Mouse (Mus musculus) neural tube, embryonic 13.5 days (tissue): ENCODE results near the gene Tbc1d22a. TPM values are rescaled to one million over a fixed set of nuclear protein-coding genes. Genes with fewer than 3 reads are reported as not detected.
A peak's percentile ranks its signal among the peaks of the same experiment; 100 is the strongest.

Experiments used
- ATAC-seq: fragments of 200-750 bp; cut with Nextera tagmentation; 2 replicates; pipeline ENCODE4 v1.8.0; 2017; ENCODE audit warnings: low read depth, mild to moderate bottlenecking, moderate TSS enrichment, moderate library complexity
- H3K27ac ChIP-seq: fragments of 300-500 bp; sonication (generic); replicated peaks from 2 replicates; pipeline ENCODE4 v1.5.1; 2015; ENCODE audit warnings: moderate library complexity, mild to moderate bottlenecking, inconsistent platforms
- H3K27me3 ChIP-seq: fragments of 300-500 bp; sonication (generic); 2 replicates; pipeline ENCODE4 v1.6.1; 2015; ENCODE audit warnings: mild to moderate bottlenecking, inconsistent platforms
- H3K36me3 ChIP-seq: fragments of 300-500 bp; sonication (generic); 2 replicates; pipeline ENCODE4 v1.6.1; 2015; ENCODE audit warnings: mild to moderate bottlenecking, inconsistent platforms
- H3K4me1 ChIP-seq: fragments of 300-500 bp; sonication (generic); replicated peaks from 2 replicates; pipeline ENCODE4 v1.6.1; 2015; ENCODE audit warnings: inconsistent platforms
- H3K4me2 ChIP-seq: fragments of 300-500 bp; sonication (generic); 2 replicates; pipeline ENCODE4 v1.6.1; 2015; ENCODE audit warnings: inconsistent platforms, mild to moderate bottlenecking, moderate library complexity
- H3K4me3 ChIP-seq: fragments of 300-500 bp; sonication (generic); 2 replicates; pipeline ENCODE4 v1.5.1; 2015; ENCODE audit warnings: mild to moderate bottlenecking, inconsistent platforms
- H3K9ac ChIP-seq: fragments of 300-500 bp; sonication (generic); 2 replicates; pipeline ENCODE4 v1.6.1; 2015; ENCODE audit warnings: moderate library complexity, mild to moderate bottlenecking, inconsistent platforms
- H3K9me3 ChIP-seq: fragments of 300-500 bp; sonication (generic); 2 replicates; pipeline ENCODE4 v1.6.1; 2016; ENCODE audit warnings: inconsistent platforms
- WGBS: fragments of 180-500 bp; shearing (Covaris S2); methylation state at CpG from one replicate; pipeline ENCODE4 v1.1.7; 2015; 5-methylcytosine and 5-hydroxymethylcytosine counted together
- polyA plus RNA-seq: library from polyadenylated mRNA; unstranded; fragments of >200 nt; fragmentation: Nextera tagmentation; extraction: Ambion mirVana; gene quantifications from 2 replicates; pipeline ENCODE4 v1.2.1, GENCODE M21; 2015

Tbc1d22a gene
- polyA plus RNA-seq, 1 experiment from 2014 or later = 12.4 TPM

DNA sequence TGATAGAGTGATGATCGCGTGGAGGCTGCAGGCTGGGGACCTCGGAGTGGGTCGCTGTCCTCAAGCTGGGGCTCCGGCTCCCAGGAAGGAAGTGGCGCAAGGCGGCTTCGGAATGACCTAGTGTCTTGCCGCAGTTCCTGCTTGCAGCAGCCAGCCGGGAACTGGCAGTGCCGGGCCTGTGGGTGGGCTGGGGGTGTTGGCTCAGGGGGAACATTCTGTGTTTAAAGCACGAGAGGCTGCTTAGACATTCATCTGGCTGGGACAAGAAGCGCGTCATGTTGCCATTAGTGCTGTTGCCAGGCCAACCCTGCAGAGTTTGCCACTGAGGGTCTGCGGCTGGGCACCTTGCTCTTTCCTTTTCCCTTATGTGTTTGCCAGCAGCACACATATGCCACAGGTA, 63.2 kb downstream of the Tbc1d22a start:
- H3K27me3 ChIP-seq = no peaks in the 10 kb centered on the region
- no peaks in the 10 kb centered on the region for H3K36me3 ChIP-seq
- H3K9me3 ChIP-seq = no peaks in the 10 kb centered on the region
- 27% methylated on average over 15 of the region's 15 CpGs for WGBS
- peak; percentile 45 for ATAC-seq
- peak overlapping the region; percentile 61 for H3K27ac ChIP-seq
- H3K4me3 ChIP-seq = no peak overlapping the region
- peak overlapping the region; percentile 7 for H3K4me2 ChIP-seq
- peaks cover 62% of the 10 kb centered on the region for H3K4me1 ChIP-seq
- H3K9ac ChIP-seq = peak overlapping the region; percentile 34; the same call in 1 of the 2 replicates

DNA sequence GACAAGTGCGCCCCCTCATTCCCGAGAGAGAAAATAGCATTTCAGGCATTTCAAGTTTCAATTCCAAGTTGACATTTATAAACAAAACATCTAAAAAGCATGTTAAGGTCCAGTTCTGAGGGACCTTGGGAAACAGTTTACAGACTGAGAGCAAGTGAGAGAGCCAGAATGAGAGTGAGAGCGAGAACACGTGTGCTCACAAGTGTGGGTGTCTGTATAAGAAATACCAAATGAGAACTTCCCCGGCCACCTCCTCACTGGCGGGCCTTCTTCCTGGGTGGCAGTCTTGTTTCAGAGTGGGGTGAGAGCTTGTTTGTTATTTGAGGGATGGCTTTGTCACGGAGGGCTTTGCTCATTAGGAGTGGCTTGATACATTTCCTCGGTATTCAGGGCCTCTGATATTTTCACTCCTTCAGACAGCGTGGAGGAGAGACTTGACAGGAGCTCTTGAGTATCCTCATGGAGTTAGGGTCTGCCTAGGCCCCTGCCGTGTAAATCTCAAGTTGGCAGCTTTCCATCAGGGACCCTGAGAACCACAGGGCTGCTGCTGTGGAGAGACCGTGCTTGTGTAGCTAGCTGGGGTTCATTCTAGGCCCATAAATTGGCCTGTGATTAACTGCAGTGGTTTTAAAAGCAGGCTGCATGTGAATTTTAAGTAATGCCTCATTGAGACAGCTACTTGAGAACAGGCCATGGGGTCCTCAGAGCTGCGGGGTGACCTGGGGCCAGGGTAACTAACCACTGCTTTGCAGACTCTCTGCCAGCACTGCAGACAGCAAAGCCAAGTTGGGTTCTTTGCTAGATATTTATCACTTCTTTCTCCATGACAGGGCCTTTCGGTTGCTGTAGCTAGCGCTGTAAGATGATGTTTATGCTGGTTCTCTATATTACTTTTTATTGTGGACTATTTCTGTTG, 65.1 kb downstream of the Tbc1d22a start:
- Histone ChIP-seq H3K9ac (no peak overlapping the region; the same call in 1 of the 2 replicates), H3K4me3 (no peak overlapping the region), H3K4me1 (peaks cover 62% of the 10 kb centered on the region), H3K27me3 (no peaks in the 10 kb centered on the region), H3K27ac (0 out of 2 replicates have a peak overlapping the region, but pooled peaks have one; percentile 5), H3K4me2 (no peak overlapping the region), H3K36me3 (no peaks in the 10 kb centered on the region), H3K9me3 (no peaks in the 10 kb centered on the region)
- WGBS = 47% methylated on average over 14 of the region's 14 CpGs
- ATAC-seq = no peak

DNA sequence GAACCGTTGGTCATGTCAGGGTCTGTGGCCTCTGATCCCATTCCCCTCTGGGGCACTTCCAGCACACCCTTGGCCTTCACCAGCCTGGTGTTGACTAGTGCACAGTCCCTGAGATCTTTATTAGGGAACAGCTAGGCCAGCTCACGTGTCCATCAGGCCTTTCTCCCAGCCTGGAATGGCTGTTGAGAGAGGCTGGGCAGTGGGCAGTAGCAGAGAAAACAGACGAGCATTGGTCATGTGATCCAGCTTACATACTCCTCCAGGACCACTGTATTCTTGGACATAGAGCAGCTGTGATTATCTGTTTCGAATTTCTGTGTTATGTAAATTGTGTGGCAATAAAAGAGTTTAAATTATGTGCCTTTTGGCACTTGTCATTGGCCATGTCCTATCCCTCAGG, 65.9 kb downstream of the Tbc1d22a start:
- H3K4me3 ChIP-seq = no peak overlapping the region
- peaks cover 62% of the 10 kb centered on the region for H3K4me1 ChIP-seq
- no peak overlapping the region for H3K27ac ChIP-seq
- H3K9ac ChIP-seq = no peak overlapping the region; the same call in 1 of the 2 replicates
- H3K9me3 ChIP-seq = no peaks in the 10 kb centered on the region
- H3K4me2 ChIP-seq = no peak overlapping the region
- H3K27me3 ChIP-seq = no peaks in the 10 kb centered on the region
- H3K36me3 ChIP-seq = no peaks in the 10 kb centered on the region
- WGBS = 44% methylated on average over 4 of the region's 4 CpGs
- ATAC-seq = no peak

DNA sequence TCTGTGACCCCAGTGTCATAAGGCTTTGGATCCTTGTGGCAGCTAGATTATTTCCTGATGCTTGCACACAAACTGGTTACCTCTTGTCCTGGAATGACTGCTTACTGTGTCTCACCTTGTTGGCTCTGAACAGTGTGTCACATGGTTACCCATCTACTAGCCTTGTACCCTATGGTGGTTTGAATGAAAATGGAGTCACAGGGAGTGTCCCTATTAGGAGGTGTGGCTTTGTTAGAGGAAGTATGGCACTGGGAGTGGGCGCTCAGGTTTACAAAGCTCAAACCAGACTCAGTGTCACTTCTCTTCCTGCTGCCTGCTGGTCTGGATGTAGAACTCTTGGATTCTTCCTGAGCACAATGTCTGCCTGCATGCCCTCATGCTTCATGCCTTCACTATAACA, 69.0 kb downstream of the Tbc1d22a start:
- H3K27ac ChIP-seq = no peak overlapping the region
- H3K27me3 ChIP-seq = no peaks in the 10 kb centered on the region
- H3K9ac ChIP-seq = no peak overlapping the region
- no peak overlapping the region for H3K4me2 ChIP-seq
- H3K4me3 ChIP-seq = no peak overlapping the region
- H3K9me3 ChIP-seq = no peaks in the 10 kb centered on the region
- WGBS = 100% methylated on average over 1 of the region's 1 CpGs
- ATAC-seq = no peak
- H3K4me1 ChIP-seq = peaks cover 31% of the 10 kb centered on the region
- H3K36me3 ChIP-seq = no peaks in the 10 kb centered on the region

DNA sequence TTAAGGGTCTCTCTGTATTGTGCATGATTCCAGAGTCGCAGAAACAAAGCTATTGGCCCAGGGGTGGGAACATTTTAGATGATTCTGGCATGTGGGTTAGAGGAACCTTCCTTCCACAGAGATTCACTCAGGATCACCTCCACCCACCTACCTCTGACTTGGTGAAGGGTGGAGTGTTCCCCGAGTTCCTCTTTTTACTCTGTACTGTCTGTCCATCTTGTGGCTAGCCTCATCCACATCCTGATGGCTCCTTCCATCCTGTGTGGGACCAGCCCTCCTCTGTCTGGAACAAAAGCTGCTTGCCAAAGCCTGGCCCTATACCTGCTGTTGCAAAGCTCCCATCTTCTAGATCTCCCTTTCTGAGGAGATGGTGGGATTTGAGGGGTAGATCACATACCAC, 71.0 kb downstream of the Tbc1d22a start:
- Histone ChIP-seq H3K4me2 (no peak overlapping the region), H3K27ac (no peak overlapping the region), H3K9ac (no peak overlapping the region), H3K4me3 (no peak overlapping the region), H3K27me3 (no peaks in the 10 kb centered on the region), H3K36me3 (no peaks in the 10 kb centered on the region), H3K9me3 (no peaks in the 10 kb centered on the region), H3K4me1 (peaks cover 17% of the 10 kb centered on the region)
- WGBS = 91% methylated on average over 2 of the region's 2 CpGs
- no peak for ATAC-seq

DNA sequence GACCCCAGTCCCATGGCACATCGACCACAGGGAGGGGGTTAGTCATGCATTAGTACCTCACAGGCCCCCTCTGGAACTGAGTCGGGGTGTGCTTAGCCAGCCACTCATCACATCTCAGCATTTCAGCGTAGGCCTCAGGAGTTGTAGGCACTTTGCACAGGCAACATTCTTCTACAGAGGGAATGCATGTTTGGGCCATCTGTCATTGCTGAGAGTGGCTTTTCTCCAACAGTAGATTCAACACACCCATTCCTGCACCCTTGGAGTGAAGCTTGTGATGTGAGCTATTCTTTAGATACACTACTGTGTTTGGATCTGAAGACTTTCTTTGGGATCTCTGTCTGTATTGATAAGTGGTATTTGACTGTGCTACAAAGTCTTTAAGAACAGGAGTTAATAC, 75.8 kb downstream of the Tbc1d22a start:
- WGBS = 92% methylated on average over 3 of the region's 3 CpGs
- no peak overlapping the region for H3K9ac ChIP-seq
- no peak for ATAC-seq

DNA sequence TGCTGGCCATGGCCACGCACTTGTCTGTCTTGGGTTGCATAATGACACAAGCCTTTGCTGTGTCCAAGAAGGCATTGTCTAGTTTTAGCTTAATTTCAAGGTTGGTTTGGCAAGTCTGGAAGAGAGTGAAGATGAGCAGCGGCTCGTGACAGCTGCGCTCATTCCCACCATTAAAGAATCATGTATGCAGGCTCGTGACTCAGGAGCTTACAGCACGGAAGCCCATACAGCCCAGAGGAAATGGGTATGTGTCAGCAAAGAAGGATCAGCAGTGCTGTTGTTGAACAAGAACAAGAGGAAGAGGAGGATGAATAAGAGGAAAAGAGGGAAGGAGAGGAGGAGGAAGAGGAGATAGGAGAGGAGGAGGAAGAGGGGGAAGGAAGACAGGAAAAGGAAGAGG, 78.0 kb downstream of the Tbc1d22a start:
- Histone ChIP-seq H3K9me3 (no peaks in the 10 kb centered on the region), H3K27ac (peak overlapping the region; percentile 4; the same call in 1 of the 2 replicates), H3K27me3 (no peaks in the 10 kb centered on the region), H3K9ac (no peak overlapping the region), H3K4me2 (no peak overlapping the region), H3K36me3 (no peaks in the 10 kb centered on the region), H3K4me3 (no peak overlapping the region), H3K4me1 (peaks cover 48% of the 10 kb centered on the region)
- ATAC-seq = no peak
- 64% methylated on average over 6 of the region's 6 CpGs for WGBS

More for the DNA sequence above, 75.8 kb downstream of the Tbc1d22a start:
- Histone ChIP-seq H3K4me3 (no peak overlapping the region), H3K9me3 (no peaks in the 10 kb centered on the region), H3K36me3 (no peaks in the 10 kb centered on the region), H3K27ac (no peak overlapping the region), H3K27me3 (no peaks in the 10 kb centered on the region), H3K4me1 (peaks cover 33% of the 10 kb centered on the region), H3K4me2 (no peak overlapping the region)

DNA sequence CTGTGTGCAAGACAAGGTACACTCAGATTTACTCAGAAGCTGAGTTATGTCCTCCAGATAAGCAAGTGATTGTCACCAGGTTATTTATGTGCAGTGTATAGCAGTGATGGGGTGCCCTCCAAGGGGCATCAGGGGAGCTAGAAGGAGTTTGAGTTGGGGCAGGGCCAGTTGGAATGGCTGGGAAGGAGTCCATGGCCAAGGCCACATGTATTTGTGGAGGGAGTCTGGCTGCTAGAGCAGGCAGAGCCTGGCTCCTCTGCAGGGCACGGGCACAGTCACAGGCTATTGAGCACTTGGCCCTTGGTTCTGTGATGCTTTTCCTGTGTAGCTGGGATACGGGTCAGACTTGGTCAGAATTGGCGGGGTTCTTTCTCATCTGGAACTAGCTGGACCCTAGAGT, 80.2 kb downstream of the Tbc1d22a start:
- H3K9ac ChIP-seq = no peak overlapping the region
- H3K27ac ChIP-seq = no peak overlapping the region
- no peak overlapping the region for H3K4me3 ChIP-seq
- no peak overlapping the region for H3K4me2 ChIP-seq
- no peaks in the 10 kb centered on the region for H3K36me3 ChIP-seq
- H3K27me3 ChIP-seq = no peaks in the 10 kb centered on the region
- no peak for ATAC-seq
- peaks cover 48% of the 10 kb centered on the region for H3K4me1 ChIP-seq
- H3K9me3 ChIP-seq = no peaks in the 10 kb centered on the region
- 92% methylated on average over 3 of the region's 3 CpGs for WGBS

DNA sequence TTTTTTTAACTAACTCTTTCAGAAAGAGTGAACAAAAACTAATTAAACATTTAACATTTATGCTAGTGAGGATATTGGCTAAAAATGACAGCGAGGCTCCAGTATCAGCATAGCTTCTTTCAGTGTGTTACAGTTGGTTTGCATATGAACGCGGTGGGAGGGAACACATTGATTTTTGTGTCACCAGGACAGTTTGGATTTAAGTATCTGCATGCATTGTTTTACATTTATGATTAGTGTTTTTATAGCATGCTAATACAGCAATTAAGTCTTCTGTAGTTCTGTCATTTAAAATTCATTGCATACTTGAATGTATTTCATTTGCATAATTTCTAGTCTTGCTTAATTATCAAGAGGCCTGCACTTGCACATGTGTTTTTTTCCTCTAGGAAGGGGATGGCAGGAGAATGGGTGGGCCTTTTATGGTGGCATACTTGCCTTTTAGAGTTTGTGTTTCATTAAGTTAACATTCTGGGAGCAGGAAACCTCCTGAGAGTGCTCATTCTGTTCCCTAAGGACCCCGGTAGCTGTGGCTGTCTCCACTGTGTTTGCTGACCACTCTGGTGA, 81.5 kb downstream of the Tbc1d22a start:
- H3K4me2 ChIP-seq = no peak overlapping the region
- no peaks in the 10 kb centered on the region for H3K9me3 ChIP-seq
- 58% methylated on average over 4 of the region's 4 CpGs for WGBS
- no peak overlapping the region for H3K9ac ChIP-seq
- H3K27me3 ChIP-seq = no peaks in the 10 kb centered on the region
- ATAC-seq = no peak
- 0 out of 2 replicates have a peak, but pooled peaks cover 6% of the 10 kb centered on the region for H3K36me3 ChIP-seq
- peaks cover 40% of the 10 kb centered on the region for H3K4me1 ChIP-seq
- H3K27ac ChIP-seq = peak overlapping the region; percentile 39; the same call in 1 of the 2 replicates
- H3K4me3 ChIP-seq = no peak overlapping the region

DNA sequence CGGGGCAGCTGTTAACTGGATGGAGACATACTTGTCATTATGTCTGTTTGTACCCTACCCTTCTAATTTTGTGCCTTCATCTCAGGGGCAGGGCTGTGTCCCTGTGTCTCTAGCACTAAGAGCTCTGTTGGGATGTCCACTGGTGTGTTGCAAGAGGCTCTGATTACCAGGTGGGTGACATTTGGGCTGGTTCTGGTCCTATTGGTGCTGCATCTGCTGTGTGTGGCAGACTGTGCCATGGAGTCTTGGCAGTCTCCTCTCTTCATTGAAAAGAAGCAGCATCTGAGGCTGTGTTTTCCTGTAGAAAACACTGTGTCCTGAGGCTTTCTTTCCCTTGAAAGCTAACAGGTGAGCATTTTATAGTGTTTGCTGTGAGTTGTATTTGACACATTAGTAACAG, 83.0 kb downstream of the Tbc1d22a start:
- Histone ChIP-seq H3K27me3 (no peaks in the 10 kb centered on the region), H3K4me3 (no peak overlapping the region), H3K27ac (no peak overlapping the region), H3K9ac (no peak overlapping the region), H3K9me3 (no peaks in the 10 kb centered on the region), H3K36me3 (peaks cover 16% of the 10 kb centered on the region; the same call in 1 of the 2 replicates), H3K4me1 (peaks cover 26% of the 10 kb centered on the region), H3K4me2 (no peak overlapping the region)
- 97% methylated on average over 1 of the region's 1 CpGs for WGBS
- ATAC-seq = no peak

DNA sequence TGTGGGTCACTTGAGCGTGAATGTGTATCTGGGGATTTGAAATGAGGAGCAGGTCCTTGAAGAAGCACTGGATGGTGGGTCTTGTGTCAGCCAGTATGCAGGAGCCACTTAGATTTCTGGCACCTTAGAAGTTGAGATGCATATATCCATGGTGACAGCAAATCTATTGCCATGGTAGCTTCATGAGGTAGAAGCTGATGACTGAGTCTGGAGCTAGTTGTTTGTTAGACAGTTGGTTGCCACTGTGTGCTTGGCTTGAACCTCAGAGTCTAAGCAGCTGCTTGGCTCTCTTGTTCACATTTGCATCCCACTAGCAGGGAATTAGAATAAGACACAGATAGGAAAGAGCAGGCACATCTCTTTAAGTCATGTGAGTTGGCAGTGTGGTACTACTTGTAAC, 89.6 kb downstream of the Tbc1d22a start:
- Histone ChIP-seq H3K27ac (no peak overlapping the region), H3K4me2 (no peak overlapping the region), H3K36me3 (peaks cover 21% of the 10 kb centered on the region; the same call in 1 of the 2 replicates), H3K9ac (no peak overlapping the region), H3K27me3 (no peaks in the 10 kb centered on the region), H3K4me1 (no peaks in the 10 kb centered on the region), H3K9me3 (no peaks in the 10 kb centered on the region), H3K4me3 (no peak overlapping the region)
- 89% methylated on average over 1 of the region's 1 CpGs for WGBS
- ATAC-seq = no peak

DNA sequence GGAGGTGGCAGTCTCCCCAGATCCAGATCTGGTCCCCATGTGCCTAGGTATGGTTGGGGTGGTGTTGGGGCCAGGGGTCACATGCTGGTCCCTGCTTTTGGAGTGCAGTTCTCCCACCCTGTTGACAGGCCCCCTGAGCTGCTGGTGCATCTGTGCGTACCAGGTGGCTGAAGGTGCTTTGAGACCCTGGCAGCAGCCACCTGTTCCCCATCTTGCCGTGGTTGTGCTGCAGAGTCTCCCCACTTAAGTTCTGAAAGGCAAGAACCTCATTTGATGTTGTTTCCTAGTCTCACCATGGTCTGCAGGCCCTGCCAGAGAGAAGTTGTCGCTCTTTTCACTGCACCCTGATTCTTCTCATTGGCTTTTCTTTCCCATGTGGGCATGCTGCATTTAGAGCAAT, 90.6 kb downstream of the Tbc1d22a start:
- Histone ChIP-seq H3K36me3 (peaks cover 21% of the 10 kb centered on the region; the same call in 1 of the 2 replicates), H3K27ac (no peak overlapping the region), H3K9me3 (no peaks in the 10 kb centered on the region), H3K4me2 (no peak overlapping the region), H3K27me3 (no peaks in the 10 kb centered on the region), H3K9ac (no peak overlapping the region), H3K4me3 (no peak overlapping the region), H3K4me1 (no peaks in the 10 kb centered on the region)
- no peak for ATAC-seq
- 90% methylated on average over 3 of the region's 3 CpGs for whole genome bisulfite sequencing
